Mouse (Mus musculus): Measurements from ENCODE around the gene Fkbp1b. TPM values are rescaled to one million over a fixed set of nuclear protein-coding genes. Genes with fewer than 3 reads are reported as not detected.
A peak's percentile ranks its signal among the peaks of the same experiment; 100 is the strongest.
"Not testable (repeated sequence)": the region's sequence is repeated elsewhere in the genome, so short reads cannot be mapped to it uniquely, and the experiment has no call there.

The Fkbp1b gene
- total RNA-seq, 2 experiments from 2014 or later, result 42.6 to 51.0 TPM

GRCm38 (mm10) chr12:4856834-4857233 lies 15.4 kb upstream of the Fkbp1b start:
- no peak for DNase-seq (ENCODE audit: low spot score in 2 of 2)
- intact Hi-C loops (cut with DNase I), result no loop called here

- intact Hi-C loops (cut with DNase I), result no loop called here
Measured at GRCm38 (mm10) chr12:4856160-4856559, 14.8 kb upstream of the Fkbp1b start.

GRCm38 (mm10) chr12:4843741-4844140 lies 2.4 kb upstream of the Fkbp1b start:
- peak in 1 of 2 experiments; percentile 28 for DNase-seq (ENCODE audit: low spot score in 2 of 2)
- intact Hi-C loops (cut with DNase I), result loop anchor here (2.0 to 5.0 kb wide), 2 partner anchors 74 to 75 kb away; partner anchors contain the start of genes Atad2b, Fam228b and Pfn4

More at GRCm38 (mm10) chr12:4856160-4856559, 14.8 kb upstream of the Fkbp1b start:
- no peak for DNase-seq (ENCODE audit: low spot score in 2 of 2)

GRCm38 (mm10) chr12:4842890-4843597 lies 1.7 kb upstream of the Fkbp1b start, which contains the start of gene Wdcp:
Gene Wdcp (plus strand): TSS chr12:4843303.
- DNase-seq (ENCODE audit: low spot score in 2 of 2), result peak; percentile 92 to 96
- intact Hi-C loops (cut with DNase I), result loop anchor here (2.0 to 5.0 kb wide), 2 partner anchors 74 kb away; partner anchors contain the start of genes Atad2b, Fam228b and Pfn4

- intact Hi-C loops (cut with DNase I), result loop anchor here (2.0 to 5.0 kb wide), 2 partner anchors 74 to 75 kb away; partner anchors contain the start of genes Atad2b, Fam228b and Pfn4
Measured at GRCm38 (mm10) chr12:4842456-4842855, 1.1 kb upstream of the Fkbp1b start.

GRCm38 (mm10) chr12:4840741-4841140 lies 650 bp downstream of the Fkbp1b start:
- no peak for DNase-seq (ENCODE audit: low spot score in 2 of 2)
- intact Hi-C loops (cut with DNase I), result loop anchor here (5.0 kb wide), 1 partner anchor 77 kb away; the partner anchor contains the start of gene Atad2b

More at GRCm38 (mm10) chr12:4842456-4842855, 1.1 kb upstream of the Fkbp1b start:
- DNase-seq (ENCODE audit: low spot score in 2 of 2), result no peak

GRCm38 (mm10) chr12:4840010-4840409 lies 1.4 kb downstream of the Fkbp1b start:
- intact Hi-C loops (cut with DNase I), result loop anchor here (5.0 kb wide), 1 partner anchor 77 kb away; the partner anchor contains the start of gene Atad2b
- no peak for DNase-seq (ENCODE audit: low spot score in 2 of 2)

- peak in 1 of 2 experiments; percentile 40 for DNase-seq (ENCODE audit: low spot score in 2 of 2)
- intact Hi-C loops (cut with DNase I), result loop anchor here (5.0 kb wide), 1 partner anchor 130 kb away; no protein-coding TSS in a partner anchor
Measured at GRCm38 (mm10) chr12:4836959-4837358, 4.4 kb downstream of the Fkbp1b start.

GRCm38 (mm10) chr12:4827256-4827655 lies 14.1 kb downstream of the Fkbp1b start:
- intact Hi-C loops (cut with DNase I), result no loop called here

GRCm38 (mm10) chr12:4817361-4818101 lies 23.9 kb downstream of the Fkbp1b start, which contains the start of gene Sf3b6:
Gene Sf3b6 (plus strand): TSS chr12:4817544.
- intact Hi-C loops (cut with DNase I), result loop anchor here (5.0 kb wide), 1 partner anchor 50 kb away; the partner anchor contains the start of genes Fam228b and Pfn4

More at GRCm38 (mm10) chr12:4827256-4827655, 14.1 kb downstream of the Fkbp1b start:
- DNase-seq (ENCODE audit: low spot score in 2 of 2), result no peak

GRCm38 (mm10) chr12:4816680-4817360 lies 24.6 kb downstream of the Fkbp1b start:
- intact Hi-C loops (cut with DNase I), result loop anchor here (5.0 kb wide), 1 partner anchor 50 kb away; the partner anchor contains the start of genes Fam228b and Pfn4

More at GRCm38 (mm10) chr12:4817361-4818101, 23.9 kb downstream of the Fkbp1b start, which contains the start of gene Sf3b6:
- peak; percentile 95 to 99 for DNase-seq (ENCODE audit: low spot score in 2 of 2)

GRCm38 (mm10) chr12:4813636-4814035 lies 27.8 kb downstream of the Fkbp1b start:
- intact Hi-C loops (cut with DNase I), result no loop called here

More at GRCm38 (mm10) chr12:4816680-4817360, 24.6 kb downstream of the Fkbp1b start:
- DNase-seq (ENCODE audit: low spot score in 2 of 2), result peak in 1 of 2 experiments; percentile 13

GRCm38 (mm10) chr12:4811705-4812104 lies 29.7 kb downstream of the Fkbp1b start:
- no peak for DNase-seq (ENCODE audit: low spot score in 2 of 2)
- intact Hi-C loops (cut with DNase I), result no loop called here

More at GRCm38 (mm10) chr12:4813636-4814035, 27.8 kb downstream of the Fkbp1b start:
- no peak for DNase-seq (ENCODE audit: low spot score in 2 of 2)

GRCm38 (mm10) chr12:4811036-4811435 lies 30.4 kb downstream of the Fkbp1b start:
- intact Hi-C loops (cut with DNase I), result no loop called here
- no peak for DNase-seq (ENCODE audit: low spot score in 2 of 2)

GRCm38 (mm10) chr12:4797471-4797870 lies 43.9 kb downstream of the Fkbp1b start:
- DNase-seq (ENCODE audit: low spot score in 2 of 2); intact Hi-C loops (cut with DNase I): not testable (repeated sequence)

- intact Hi-C loops (cut with DNase I), result no loop called here
- peak in 1 of 2 experiments; percentile 14 for DNase-seq (ENCODE audit: low spot score in 2 of 2)
Measured at GRCm38 (mm10) chr12:4793718-4794117, 47.7 kb downstream of the Fkbp1b start.

- intact Hi-C loops (cut with DNase I); DNase-seq (ENCODE audit: low spot score in 2 of 2): not testable (repeated sequence)
Measured at GRCm38 (mm10) chr12:4788128-4788527, 53.3 kb downstream of the Fkbp1b start.

- intact Hi-C loops (cut with DNase I), result no loop called here
- DNase-seq (ENCODE audit: low spot score in 2 of 2), result no peak
Measured at GRCm38 (mm10) chr12:4784466-4784865, 56.9 kb downstream of the Fkbp1b start.

GRCm38 (mm10) chr12:4783598-4783997 lies 57.8 kb downstream of the Fkbp1b start:
- DNase-seq (ENCODE audit: low spot score in 2 of 2), result no peak
- intact Hi-C loops (cut with DNase I), result no loop called here
